Mouse (Mus musculus): Measurements from ENCODE around the gene Smpd4.

Smpd4 gene

GRCm38 (mm10) chr16:17638036-17638628 lies 19.0 kb downstream of the Smpd4 start:
- no peak for DNase-seq (ENCODE audit: low spot score)

DNA sequence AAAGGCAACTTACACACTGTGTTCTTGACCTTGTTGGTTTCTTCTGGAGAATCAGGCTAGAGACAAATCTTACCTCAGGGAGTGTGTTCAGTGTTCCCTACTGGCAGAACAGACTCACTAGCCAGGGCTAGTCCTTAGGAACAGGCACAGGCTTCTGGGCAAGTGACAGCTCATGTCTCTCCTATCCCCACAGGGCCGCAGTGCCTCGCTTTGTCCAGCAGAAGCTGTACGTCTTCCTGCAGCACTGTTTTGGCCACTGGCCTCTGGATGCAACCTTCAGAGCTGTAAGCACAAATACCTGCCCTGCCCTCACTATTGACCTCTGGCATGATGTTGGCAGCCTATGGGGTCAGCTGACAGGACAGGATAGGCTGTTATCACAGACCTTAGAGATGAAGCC lies 19.9 kb downstream of the Smpd4 start:
- DNase-seq (ENCODE audit: low spot score), result no peak

- DNase-seq (ENCODE audit: low spot score), result no peak
Observed at GRCm38 (mm10) chr16:17639951-17640350, 20.8 kb downstream of the Smpd4 start.

- no peak for DNase-seq (ENCODE audit: low spot score)
Observed at GRCm38 (mm10) chr16:17640706-17641105, 21.6 kb downstream of the Smpd4 start.

GRCm38 (mm10) chr16:17641301-17641700 lies 22.1 kb downstream of the Smpd4 start:
- DNase-seq (ENCODE audit: low spot score), result no peak

DNA sequence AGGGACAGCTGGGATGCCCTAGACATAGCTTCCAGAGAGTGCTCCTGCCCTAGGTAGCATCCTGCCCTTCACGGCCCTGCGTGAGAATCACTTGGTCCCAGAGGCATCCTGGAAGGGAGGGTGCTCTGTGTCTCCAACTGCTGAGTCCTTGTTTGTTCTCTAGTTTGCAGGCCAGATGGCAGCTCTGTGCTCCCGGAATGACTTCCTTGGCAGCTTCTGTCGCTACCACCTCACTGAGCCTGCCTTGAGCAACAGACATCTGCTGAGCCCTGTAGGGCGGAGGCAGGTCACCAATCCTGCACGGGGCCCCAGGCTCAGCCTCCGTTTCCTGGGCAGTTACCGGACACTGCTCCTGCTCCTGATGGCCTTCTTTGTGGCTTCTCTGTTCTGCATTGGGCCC lies 23.2 kb downstream of the Smpd4 start:
- no peak for DNase-seq (ENCODE audit: low spot score)

- DNase-seq (ENCODE audit: low spot score), result no peak
Observed at GRCm38 (mm10) chr16:17643437-17643990, 24.4 kb downstream of the Smpd4 start.

- peak; percentile 84 for DNase-seq (ENCODE audit: low spot score)
Observed at GRCm38 (mm10) chr16:17646310-17647114, 27.4 kb downstream of the Smpd4 start, which contains the start of gene Ccdc74a. Gene Ccdc74a, plus strand, starts transcription at chr16:17646470.

- no peak for DNase-seq (ENCODE audit: low spot score)
Observed at GRCm38 (mm10) chr16:17647156-17647555, 28.0 kb downstream of the Smpd4 start.

GRCm38 (mm10) chr16:17647566-17648340 lies 28.6 kb downstream of the Smpd4 start:
- DNase-seq (ENCODE audit: low spot score), result no peak

- no peak for DNase-seq (ENCODE audit: low spot score)
Observed at GRCm38 (mm10) chr16:17649925-17650605, 30.9 kb downstream of the Smpd4 start.

GRCm38 (mm10) chr16:17650711-17651110 lies 31.6 kb downstream of the Smpd4 start:
- DNase-seq (ENCODE audit: low spot score), result no peak

DNA sequence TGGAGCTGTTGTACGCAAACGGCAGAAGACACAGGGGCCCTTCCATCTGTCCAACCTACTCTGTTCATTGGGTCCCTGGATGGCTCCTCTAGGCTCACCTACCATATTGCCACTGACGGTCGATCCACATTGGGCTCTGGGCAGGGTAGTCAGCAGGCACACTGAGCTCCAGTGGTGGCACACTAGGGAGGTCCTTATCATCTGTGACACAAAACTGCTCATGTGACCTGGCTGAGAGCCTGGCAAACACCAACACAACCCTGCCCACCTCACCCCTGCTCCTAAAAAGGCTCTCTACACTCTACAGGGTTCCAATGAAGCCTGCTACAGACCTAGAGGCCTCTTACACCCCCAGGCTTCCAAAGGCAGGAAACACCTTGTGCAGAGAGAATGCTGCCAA lies 33.5 kb downstream of the Smpd4 start:
- DNase-seq (ENCODE audit: low spot score), result no peak

DNA sequence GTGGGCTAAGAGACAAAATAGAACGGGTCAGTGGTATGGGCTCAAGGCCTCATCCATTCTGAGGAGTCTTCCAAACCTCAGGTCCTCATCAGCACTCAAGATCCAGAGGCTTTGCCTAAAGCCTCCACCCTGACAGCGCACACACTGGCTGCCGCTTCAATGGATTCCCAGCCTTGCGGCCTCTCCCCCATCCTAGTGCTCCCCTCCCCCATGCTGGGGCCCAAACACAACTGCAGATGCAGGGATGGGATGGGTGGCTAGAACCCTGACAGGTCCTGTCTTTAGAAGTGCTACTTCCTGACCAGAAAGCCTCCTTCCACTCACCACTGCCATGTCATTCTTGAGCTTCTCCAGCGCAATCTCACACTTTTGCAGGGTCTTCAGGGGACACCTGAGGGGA lies 34.4 kb downstream of the Smpd4 start:
- no peak for DNase-seq (ENCODE audit: low spot score)

DNA sequence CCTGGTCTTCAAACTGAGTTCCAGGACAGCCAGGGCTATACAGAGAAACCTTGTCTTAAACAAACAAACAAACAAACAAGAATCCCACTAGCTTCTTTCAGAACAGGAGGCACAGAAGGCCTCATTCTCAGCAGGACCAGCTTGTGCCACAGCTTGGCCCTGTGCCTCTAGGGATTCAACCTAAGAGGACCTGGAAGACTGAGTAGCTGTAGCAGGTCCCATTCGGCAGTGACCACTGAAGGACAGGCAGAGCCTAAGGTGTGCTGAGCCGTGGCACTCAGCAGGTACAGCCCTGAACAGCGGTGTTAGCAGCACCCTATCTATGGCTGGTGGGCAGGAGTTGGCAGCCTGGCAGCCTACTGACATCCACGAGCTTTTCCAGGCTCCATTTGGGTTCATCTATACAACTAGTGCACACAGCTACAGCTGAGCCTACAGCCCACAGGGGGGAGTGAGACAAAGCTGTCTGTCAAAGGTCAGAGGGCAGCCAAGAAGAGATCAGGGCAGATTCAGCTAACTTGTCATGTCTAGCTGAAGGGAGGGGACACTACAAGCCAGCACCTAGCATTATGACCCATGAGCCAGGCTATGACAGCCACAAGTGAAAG lies 35.1 kb downstream of the Smpd4 start:
- DNase-seq (ENCODE audit: low spot score), result no peak

DNA sequence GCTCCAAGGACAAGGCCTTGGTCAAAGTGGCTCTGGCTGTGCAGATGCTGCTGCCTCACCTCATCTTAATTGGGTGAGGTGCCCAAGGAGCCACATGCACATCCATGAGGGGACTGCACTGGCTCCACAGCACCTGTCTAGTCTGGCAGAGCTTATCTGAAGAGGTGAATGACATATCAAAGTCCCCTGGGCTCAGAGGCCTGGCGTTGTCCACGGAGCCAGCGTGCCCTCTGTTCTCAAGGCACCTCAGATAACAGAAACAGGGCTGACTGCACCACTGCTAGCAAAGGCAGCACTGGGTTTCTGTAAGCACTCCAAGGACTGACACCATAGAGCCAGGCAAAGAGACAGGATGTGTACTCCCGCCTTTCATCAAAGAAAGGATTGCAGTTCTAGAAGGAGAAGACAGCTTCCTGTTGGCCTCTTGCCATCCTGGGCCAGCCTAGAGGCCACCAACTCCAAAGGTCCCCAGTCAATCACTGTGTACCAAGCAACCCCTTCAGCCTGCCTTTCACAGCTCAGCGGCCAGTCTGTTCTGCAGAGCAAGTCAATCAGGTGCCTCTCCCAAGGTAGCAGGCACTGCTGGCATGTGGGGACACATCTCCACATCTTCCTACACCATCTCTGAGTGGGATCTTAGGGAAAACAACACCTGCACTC lies 37.2 kb downstream of the Smpd4 start:
- no peak for DNase-seq (ENCODE audit: low spot score)

DNA sequence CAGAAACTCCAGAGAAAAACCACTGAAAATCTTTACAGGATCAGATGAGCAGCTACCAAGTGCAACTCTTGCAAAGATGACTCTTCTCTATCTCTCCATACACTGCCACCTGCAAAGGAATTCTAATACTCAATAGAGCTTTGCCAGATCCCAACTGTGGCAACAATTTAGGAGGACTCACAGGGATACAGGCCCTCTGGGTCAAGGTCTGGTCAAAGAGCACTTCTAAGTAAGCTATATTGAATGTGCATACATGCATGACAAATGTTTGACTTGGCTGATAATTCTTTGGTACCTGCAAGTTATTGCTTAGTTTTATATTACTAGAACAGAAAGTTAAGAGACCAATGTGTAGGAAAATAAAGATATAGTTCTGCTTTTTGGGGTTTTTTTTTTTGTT lies 46.4 kb downstream of the Smpd4 start:
- no peak for DNase-seq (ENCODE audit: low spot score)

DNA sequence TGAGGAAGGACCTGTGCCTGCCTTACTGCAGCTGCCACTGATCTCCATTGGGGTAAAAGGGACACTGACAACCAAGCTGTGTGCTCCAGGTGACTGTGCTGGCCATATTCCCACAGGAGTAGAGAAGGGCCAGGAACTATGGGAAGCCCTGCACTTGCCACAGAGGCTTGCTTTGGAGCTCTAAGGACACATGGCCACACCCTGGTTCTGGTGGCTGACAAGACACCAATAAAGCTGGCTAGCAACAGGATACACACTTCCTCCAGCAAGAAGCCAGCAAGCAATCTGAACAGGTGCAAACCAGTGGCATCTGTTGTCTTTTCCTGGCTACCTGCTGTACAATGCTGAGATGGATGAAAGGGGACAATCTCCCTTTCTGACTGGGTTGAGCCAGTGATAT lies 50.7 kb downstream of the Smpd4 start:
- no peak for DNase-seq (ENCODE audit: low spot score)

Data from urinary bladder, postnatal 14 days (tissue).